Mouse (Mus musculus): Measurements from ENCODE around the gene Suclg2. TPM values are rescaled to one million over a fixed set of nuclear protein-coding genes. Genes with fewer than 3 reads are reported as not detected.

Gene Suclg2
- total RNA-seq, 2 experiments from 2014 or later = 157 to 168 TPM

GRCm38 (mm10) chr6:95571620-95572019, 147.0 kb downstream of the Suclg2 start:
- DNase-seq = no peak

DNA sequence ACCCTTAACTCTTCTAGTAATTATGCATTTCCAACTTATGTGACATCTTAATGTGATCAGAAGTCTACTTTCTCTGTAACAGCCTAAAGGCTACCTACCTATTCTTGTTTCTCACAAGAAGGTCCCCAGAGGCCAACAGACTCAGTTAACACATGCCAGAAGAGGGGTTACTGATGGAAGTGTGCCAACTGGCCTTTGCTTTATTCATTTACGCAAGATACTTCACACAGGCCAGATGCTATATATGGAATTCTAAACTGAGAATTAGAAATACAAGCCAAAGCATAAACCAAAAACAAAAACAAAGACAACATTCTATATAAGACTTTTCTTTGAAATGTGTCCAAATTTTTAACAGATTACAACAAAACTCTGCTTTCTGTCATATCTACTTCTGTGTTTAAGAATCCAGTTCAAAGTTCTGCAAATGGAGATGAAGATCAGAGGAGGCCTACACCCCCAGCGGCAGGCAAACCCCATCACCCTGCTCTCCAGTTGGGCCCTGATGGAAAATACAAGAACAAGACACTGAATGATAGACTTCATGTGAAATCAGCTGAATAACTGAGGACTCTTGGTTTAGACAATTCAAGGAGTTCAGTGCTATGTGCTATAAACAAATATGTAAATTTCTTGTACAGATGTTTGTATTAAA, 155.1 kb downstream of the Suclg2 start:
- no peak for DNase-seq

GRCm38 (mm10) chr6:95556320-95556719, 162.3 kb downstream of the Suclg2 start:
- no peak for DNase-seq

- DNase-seq = no peak
Measured at GRCm38 (mm10) chr6:95552339-95552950, 166.2 kb downstream of the Suclg2 start.

DNA sequence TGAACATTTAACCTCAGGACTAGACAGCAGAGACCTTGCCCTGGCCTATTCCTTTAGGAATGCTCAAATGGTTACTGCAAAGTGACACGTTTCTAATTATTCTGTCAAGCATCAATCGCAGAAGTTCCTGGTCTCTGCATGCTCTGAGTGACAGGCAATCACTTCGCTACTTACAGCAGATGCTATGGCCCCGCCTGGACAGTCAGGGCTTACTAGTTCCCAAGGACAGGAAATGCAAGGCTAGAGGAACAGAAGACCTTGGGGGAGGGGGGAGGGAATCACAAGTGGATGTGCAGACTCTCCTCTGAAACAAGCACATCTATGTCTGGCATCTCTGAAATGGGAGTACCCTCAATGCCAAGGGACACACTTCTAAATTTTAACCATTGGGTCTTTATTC, 167.6 kb downstream of the Suclg2 start:
- DNase-seq = no peak

- DNase-seq = no peak
Measured at GRCm38 (mm10) chr6:95546189-95546832, 172.3 kb downstream of the Suclg2 start.

DNA sequence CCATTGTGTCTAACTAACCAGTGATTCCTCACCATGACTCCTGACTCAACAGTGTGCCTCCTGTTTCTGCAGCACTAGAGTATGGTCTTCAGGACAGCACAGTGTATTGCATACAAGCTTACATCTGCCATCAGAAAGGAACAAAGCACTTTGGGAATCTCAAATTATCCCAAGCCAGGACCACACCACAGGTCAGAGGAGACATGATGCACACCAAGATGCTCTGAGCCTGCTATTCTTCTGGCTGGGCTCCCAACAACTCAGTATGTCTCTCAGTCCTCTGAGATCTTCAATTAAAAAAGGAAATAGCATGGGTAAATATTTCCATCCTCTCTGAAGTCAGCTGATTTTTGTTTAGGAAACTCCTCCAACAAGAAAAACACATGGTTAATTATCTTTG, 172.9 kb downstream of the Suclg2 start:
- DNase-seq = no peak

DNA sequence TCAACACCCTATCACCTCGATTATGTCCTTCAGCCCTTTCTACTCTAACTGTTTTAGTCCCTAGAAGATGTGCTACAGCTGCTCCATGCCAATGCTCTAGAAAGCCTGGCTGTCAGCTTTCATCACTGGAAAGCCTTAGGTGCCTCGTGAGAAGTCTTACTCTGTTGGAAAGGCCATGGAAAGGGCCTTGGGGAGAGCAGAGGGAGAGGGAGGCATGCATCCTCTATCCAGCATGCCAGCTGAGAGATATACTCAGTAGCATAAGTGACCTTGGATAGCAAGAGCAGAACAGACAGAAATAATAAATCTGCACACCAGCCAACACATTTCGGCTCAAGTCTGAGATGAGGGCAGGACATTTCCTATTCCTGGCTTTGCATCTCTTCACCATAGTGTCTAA, 173.3 kb downstream of the Suclg2 start:
- no peak for DNase-seq

DNA sequence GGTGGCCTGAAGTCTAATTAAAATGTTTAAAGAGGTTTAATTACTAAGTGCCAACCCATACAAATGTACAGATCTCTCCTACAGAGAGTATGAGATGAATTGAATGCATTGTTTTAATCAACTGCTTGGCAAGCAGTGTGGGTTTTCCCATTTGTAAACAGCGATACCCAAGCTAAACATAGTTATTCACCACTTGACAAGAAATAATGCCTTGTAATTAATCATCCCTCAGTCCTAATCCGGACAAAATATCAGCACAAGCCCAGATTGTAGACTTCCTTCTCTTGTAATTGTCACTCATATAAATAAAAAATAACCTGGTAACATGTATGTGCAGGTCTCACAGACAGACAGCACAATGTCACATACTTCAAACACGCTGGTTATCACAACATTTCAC, 183.4 kb downstream of the Suclg2 start:
- DNase-seq = no peak

DNA sequence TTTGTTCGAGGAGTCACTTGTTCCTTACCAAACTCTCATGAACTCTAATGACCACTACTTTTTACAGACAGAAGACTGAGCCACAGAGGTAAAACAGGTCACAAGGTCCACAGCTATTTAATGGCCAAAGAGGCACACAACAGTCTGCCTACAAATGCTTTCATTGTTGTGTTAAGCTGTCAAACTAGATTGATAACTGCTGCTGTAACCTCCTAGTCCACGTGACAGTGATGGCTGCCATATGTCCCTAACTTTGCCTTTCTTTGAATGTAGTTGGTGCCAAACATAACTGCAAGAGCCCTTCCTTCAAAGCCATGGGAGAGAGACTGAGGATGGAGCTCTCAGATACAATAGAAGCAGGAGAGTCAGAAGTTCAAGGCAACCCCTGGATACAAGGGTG, 198.8 kb downstream of the Suclg2 start:
- DNase-seq = no peak

- DNase-seq = no peak
Measured at GRCm38 (mm10) chr6:95518406-95518805, 200.2 kb downstream of the Suclg2 start.

- DNase-seq = no peak
Measured at GRCm38 (mm10) chr6:95515721-95516120, 202.9 kb downstream of the Suclg2 start.

GRCm38 (mm10) chr6:95514726-95515125, 203.9 kb downstream of the Suclg2 start:
- DNase-seq = no peak

- no peak for DNase-seq
Measured at GRCm38 (mm10) chr6:95511689-95512088, 206.9 kb downstream of the Suclg2 start.

DNA sequence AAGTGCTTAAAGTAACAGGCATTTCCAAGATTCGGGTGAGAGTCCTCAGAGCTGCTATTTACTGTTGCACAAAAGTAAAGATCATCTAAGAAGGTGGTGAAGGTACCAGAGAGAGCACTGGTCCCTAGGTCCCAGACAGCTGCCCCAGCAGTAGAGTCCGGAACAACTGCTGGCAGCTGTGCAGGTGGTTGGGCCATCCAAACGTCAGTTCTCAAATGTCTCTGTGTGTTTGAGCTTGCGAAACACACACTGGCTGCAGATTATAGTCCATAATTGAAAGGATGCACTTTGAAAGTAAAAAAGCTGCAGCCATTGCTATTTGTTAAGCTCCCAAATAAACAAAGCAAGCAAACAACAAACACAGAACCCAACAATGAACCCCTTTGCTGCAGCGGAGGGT, 217.8 kb downstream of the Suclg2 start:
- peak; percentile 9 to 16 for DNase-seq

DNA sequence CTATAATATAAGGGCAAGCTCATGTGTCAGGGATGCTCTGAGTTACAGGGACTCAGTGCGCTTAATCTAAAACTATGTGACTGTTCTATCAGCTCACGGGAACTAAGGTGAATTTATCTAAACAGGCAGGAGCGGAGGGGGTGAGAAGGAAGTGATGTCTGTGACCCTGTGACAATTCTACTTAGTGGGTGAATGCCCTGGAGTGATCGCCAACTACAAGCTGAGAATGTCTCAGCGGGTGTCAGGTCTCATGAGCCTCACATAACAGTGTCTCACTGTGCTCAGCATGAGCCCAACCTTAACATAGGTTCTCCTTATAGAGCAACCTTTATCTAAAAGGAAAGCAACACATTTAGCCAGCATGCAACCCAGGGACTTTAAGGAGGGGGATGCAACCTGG, 219.0 kb downstream of the Suclg2 start:
- DNase-seq = no peak

- no peak for DNase-seq
Measured at GRCm38 (mm10) chr6:95492216-95492956, 226.2 kb downstream of the Suclg2 start.

DNA sequence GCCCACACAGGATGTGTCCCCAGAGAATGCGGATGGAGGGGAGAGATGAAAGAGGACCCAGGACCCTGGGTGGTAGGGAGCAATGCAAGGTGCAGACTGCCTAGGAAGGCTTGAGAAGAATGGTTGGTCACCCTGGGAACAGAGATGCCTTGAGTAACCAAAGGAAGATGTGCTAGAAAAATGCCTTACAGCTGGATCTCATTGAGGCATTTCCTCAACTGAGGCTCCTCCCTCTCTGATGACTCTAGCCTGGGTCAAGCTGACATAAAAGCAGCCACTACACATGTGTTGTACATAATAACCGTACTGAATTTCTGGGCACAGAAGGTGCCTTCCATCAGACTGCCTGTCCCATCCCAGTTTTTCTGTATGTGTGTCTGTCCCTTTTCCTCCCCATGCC, 227.6 kb downstream of the Suclg2 start:
- DNase-seq = no peak

DNA sequence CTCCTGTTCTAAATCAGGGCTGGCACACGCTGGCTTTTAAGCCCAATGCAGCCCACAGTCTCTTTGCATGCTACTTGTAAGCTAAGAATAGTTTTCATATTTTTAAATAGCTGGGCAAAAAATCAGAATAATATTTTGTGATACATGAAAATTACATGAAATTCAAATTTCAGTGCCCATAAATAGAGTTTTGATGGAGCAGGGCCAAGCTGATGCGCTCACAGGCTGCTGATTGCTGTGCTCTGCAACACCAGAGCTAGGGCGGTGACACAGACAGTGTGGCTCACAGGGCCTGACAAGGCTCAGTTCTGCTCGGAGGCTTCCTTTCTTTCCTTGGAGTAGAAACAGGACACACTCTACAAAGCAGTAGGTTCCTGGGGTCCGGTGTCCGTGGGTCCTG, 232.8 kb downstream of the Suclg2 start:
- no peak for DNase-seq

DNA sequence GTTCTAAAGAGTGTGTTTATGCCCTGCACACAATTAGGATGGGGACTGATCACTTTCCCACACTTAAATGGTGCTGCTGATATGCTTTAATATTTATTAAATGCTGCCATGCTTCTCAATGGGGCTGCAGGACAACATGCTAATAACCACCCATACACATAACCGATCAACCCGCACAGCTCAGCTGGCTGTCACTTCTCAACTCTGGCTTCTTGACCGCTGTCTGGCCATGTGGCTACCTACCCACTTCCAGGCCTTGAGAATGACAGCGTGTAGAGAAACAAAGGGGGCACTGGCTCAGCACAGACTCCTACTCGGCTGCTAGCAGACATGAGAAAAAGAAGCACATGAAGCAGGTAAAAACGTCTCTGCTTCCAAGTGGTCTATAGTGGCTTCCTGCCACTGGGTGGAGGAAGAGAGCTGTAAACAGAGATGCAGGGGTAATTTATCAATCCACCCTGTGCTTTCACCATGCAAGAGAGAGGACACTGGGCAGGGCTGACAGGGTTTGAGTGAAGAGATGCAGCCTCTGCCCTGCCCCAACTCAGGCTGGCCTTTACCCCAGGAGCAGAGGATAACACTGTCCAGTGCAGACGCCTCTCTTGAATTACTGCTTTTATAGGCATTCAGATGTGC, 234.3 kb downstream of the Suclg2 start:
- DNase-seq = peak; percentile 10 to 30

DNA sequence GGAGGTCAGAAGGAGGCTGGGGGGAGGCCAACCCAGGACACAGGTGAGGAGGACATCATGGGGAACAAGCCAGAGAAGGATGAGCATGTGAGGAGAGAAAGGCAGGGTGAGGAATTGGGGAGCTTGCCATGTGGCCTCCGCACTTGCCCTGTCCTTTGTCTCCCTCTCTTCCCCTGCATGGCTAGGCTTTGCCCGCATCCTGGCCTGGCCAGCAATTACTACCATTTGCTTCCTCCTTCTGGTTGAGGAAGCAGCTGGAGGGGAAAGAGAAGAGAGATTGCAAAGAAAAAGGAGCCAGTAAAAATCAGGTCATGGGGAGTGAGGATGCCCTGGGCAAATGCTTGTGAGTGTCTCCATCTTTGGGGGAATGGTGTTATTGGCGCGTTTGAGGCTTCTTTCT, 234.9 kb downstream of the Suclg2 start:
- no peak for DNase-seq

DNA sequence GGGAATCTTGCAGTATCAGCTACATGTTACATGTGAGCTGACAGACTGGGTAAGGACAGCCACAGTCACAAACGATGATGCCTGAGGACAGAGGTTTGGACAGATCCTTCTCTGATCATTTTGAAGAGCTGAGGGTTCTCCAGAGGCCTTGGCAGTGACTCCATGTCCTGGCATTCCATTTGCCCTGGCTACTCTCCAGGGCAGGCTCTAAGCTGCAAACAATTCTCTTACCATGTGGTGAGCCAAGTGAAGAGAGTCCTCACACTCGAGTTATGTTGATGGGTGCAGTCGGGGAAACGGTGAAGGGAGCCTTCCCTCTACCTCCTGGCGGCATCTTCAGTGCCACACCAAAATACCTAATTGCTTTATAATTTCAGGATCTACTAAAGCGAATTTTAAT, 235.5 kb downstream of the Suclg2 start:
- peak; percentile 56 to 58 for DNase-seq

- no peak for DNase-seq
Measured at GRCm38 (mm10) chr6:95479801-95480200, 238.8 kb downstream of the Suclg2 start.
